8 mouse cellular contexts compared by ENCODE assay signal in genomic region chr14:56885986-56886593, GRCm38 (mm10). TPM values are rescaled to one million over a fixed set of nuclear protein-coding genes. Genes with fewer than 3 reads are reported as not detected.
DNase-seq lines count a peak whose midpoint lies in the region; ATAC-seq and TF ChIP-seq lines count a peak whose summit lies in the region.
"Not testable (repeated sequence)": the region's sequence is repeated elsewhere in the genome, so short reads cannot be mapped to it uniquely, and the experiment has no call there.

No protein-coding gene starts in this region.

- peak overlapping the region; percentile 65 for H3K4me2 ChIP-seq in forebrain, embryonic 13.5 days
- peak overlapping the region; percentile 67 for H3K4me2 ChIP-seq in liver, postnatal 0 days (ENCODE audit: low read depth, low read length)
- H3K4me2 ChIP-seq in neural tube, embryonic 14.5 days (ENCODE audit: low read depth, low read length) = peak overlapping the region; percentile 51

- intact Hi-C loops in heart, postnatal 10 days (cut with DNase I) = loop anchor here (2.0 to 5.0 kb wide), 2 partner anchors 71 to 219 kb away; partner anchors contain the start of gene Mphosph8

- peaks cover 29% of the 10 kb centered on the region for H3K4me1 ChIP-seq in E14TG2a.4 (replicated peaks; ENCODE audit: low read depth, low read length)
- H3K4me1 ChIP-seq in forebrain, embryonic 13.5 days = peaks cover 28% of the 10 kb centered on the region
- not testable (repeated sequence) for H3K4me1 ChIP-seq in liver, postnatal 0 days (ENCODE audit: insufficient read depth); neural tube, embryonic 14.5 days (ENCODE audit: control insufficient read depth, insufficient read depth, low read length)
- peaks cover 11% of the 10 kb centered on the region for H3K4me1 ChIP-seq in testis, adult 2 months (ENCODE audit: control insufficient read depth, insufficient read depth, low read length)

- H3K4me3 ChIP-seq in E14TG2a.4 (replicated peaks; ENCODE audit: low read length) = peak overlapping the region; percentile 84
- peak overlapping the region; percentile 59 for H3K4me3 ChIP-seq in forebrain, embryonic 13.5 days
- H3K4me3 ChIP-seq in liver, postnatal 0 days (ENCODE audit: low read depth, low read length) = peak overlapping the region; percentile 88
- peak overlapping the region; percentile 50 for H3K4me3 ChIP-seq in neural tube, embryonic 14.5 days (ENCODE audit: low read depth, low read length)
- H3K4me3 ChIP-seq in testis, adult 2 months (ENCODE audit: control insufficient read depth, low read depth, low read length) = peak overlapping the region; percentile 88

- not testable (repeated sequence) for TF ChIP-seq CTCF in E14TG2a.4 (conservative IDR thresholded peaks at IDR 0.05; ENCODE audit: low read length); liver, postnatal 0 days (IDR thresholded peaks at IDR 0.05; ENCODE audit: low read depth); testis, adult 2 months (IDR thresholded peaks at IDR 0.05; ENCODE audit: control insufficient read depth, insufficient read depth, insufficient replicate concordance, low read depth, low read length)

- DNase-seq in heart, postnatal 10 days = peak; percentile 89 to 90
- DNase-seq in layer of hippocampus, adult 11-12 months (ENCODE audit: low spot score) = peak; percentile 70
- peak; percentile 92 for DNase-seq in liver, postnatal 0 days

- H3K36me3 ChIP-seq in E14TG2a.4 (ENCODE audit: insufficient read depth, low read length) = peaks cover 25% of the 10 kb centered on the region
- peaks cover 13% of the 10 kb centered on the region for H3K36me3 ChIP-seq in forebrain, embryonic 13.5 days (ENCODE audit: poor library complexity, severe bottlenecking)
- H3K36me3 ChIP-seq in liver, postnatal 0 days (replicated peaks; ENCODE audit: insufficient read depth, low read length); neural tube, embryonic 14.5 days (ENCODE audit: control insufficient read depth, insufficient read depth, low read length); testis, adult 2 months (ENCODE audit: control insufficient read depth, insufficient read depth, low read length): not testable (repeated sequence)

- not testable (repeated sequence) for H3K27me3 ChIP-seq in E14TG2a.4 (ENCODE audit: insufficient read depth, low read length); forebrain, embryonic 13.5 days; liver, postnatal 0 days (ENCODE audit: insufficient read depth, low read length); neural tube, embryonic 14.5 days (ENCODE audit: control insufficient read depth, insufficient read depth, low read length); testis, adult 2 months (ENCODE audit: control insufficient read depth, insufficient read depth, low read length)

- not testable (repeated sequence) for TF ChIP-seq POLR2A in testis, adult 2 months (IDR thresholded peaks at IDR 0.05; ENCODE audit: control insufficient read depth, low read depth, low read length)

- peak overlapping the region; percentile 94 for H3K27ac ChIP-seq in forebrain, embryonic 13.5 days
- H3K27ac ChIP-seq in liver, postnatal 0 days (ENCODE audit: low read depth) = peak overlapping the region; percentile 93
- peak overlapping the region; percentile 90 for H3K27ac ChIP-seq in neural tube, embryonic 14.5 days (ENCODE audit: low read depth, low read length)
- peak overlapping the region; percentile 81 for H3K27ac ChIP-seq in testis, adult 2 months (ENCODE audit: control insufficient read depth, insufficient read depth, low read depth, low read length)

- not testable (repeated sequence) for TF ChIP-seq EP300 in liver, postnatal 0 days (IDR thresholded peaks at IDR 0.05; ENCODE audit: low read depth)

- 1% methylated on average over 35 of the region's 69 CpGs for WGBS in forebrain, embryonic 13.5 days
- 0% methylated on average over 14 of the region's 69 CpGs for WGBS in liver, postnatal 0 days (ENCODE audit: insufficient replicate concordance)
- WGBS in neural tube, embryonic 14.5 days = 0% methylated on average over 36 of the region's 69 CpGs

- ATAC-seq in cerebellum, adult (ENCODE audit: insufficient number of reproducible peaks, low FRiP score, low TSS enrichment) = peak; percentile 96
- ATAC-seq in forebrain, embryonic 13.5 days = peak; percentile 97
- ATAC-seq in liver, postnatal 0 days = peak; percentile 93
- peak; percentile 96 for ATAC-seq in neural tube, embryonic 14.5 days (ENCODE audit: low read depth)

- H3K9ac ChIP-seq in forebrain, embryonic 13.5 days = peak overlapping the region; percentile 80
- peak overlapping the region; percentile 81 for H3K9ac ChIP-seq in liver, postnatal 0 days (replicated peaks)
- peak overlapping the region; percentile 69 for H3K9ac ChIP-seq in neural tube, embryonic 14.5 days (replicated peaks; ENCODE audit: low read depth, low read length)

- not testable (repeated sequence) for H3K9me3 ChIP-seq in E14TG2a.4 (ENCODE audit: low read length); forebrain, embryonic 13.5 days (replicated peaks); liver, postnatal 0 days (ENCODE audit: low read length); neural tube, embryonic 14.5 days (ENCODE audit: control insufficient read depth, low read length)

RNA-seq across cellular contexts. Expression of gene Zmym2, which starts 0.4 kb away (rescaled TPM):
- 77.8 and 78.3 TPM in 2 replicates for polyA plus RNA-seq in forebrain, embryonic 13.5 days (2015; fragmentation: Nextera tagmentation; extraction: Ambion mirVana)
- 10 to 100 TPM; 44.0 to 57.3 TPM for total RNA-seq in heart, postnatal 10 days (2021)
- 4.3 and 4.5 TPM in 2 replicates for polyA plus RNA-seq in liver, postnatal 0 days (2015; fragmentation: Nextera tagmentation; extraction: Ambion mirVana)
- 59.9 and 61.0 TPM in 2 replicates for polyA plus RNA-seq in neural tube, embryonic 14.5 days (2014; fragmentation: Nextera tagmentation; extraction: Ambion mirVana)
- 19.7 and 21.1 TPM in 2 replicates for polyA plus RNA-seq in testis, adult 2 months (2012; rRNA removed)

Comparison
In these comparisons a context has a peak if more than half of its experiments do, and no peak if none do; other contexts are left out.
1. Peak in every context shown above with its lines: DNase-seq, ATAC-seq, H3K4me3 ChIP-seq and H3K27ac ChIP-seq.